Mouse (Mus musculus) cerebellum, adult 2 months (tissue): ENCODE measurements at regions not wholly inside any gene's neighbourhood (a gene's known extent, or its start where the extent isn't known, plus 50 kb on each side); places are given as distances from the start of the nearest gene placed in this dataset.

Source experiments
- DNase-seq, 2 experiments: peaks; one replicate each; pipeline ENCODE4 v3.0.0; 2021
- H3K27ac ChIP-seq: fragments of 200-500 bp; 2 replicates; pipeline ENCODE4 v1.5.1; 2012; ENCODE audit warnings: low read length, control low read depth, inconsistent platforms; ENCODE audit not compliant: insufficient read depth
- H3K27me3 ChIP-seq: fragments of 200-500 bp; 2 replicates; pipeline ENCODE4 v1.6.1; 2012; ENCODE audit warnings: inconsistent platforms, mild to moderate bottlenecking, low read length, moderate library complexity; ENCODE audit not compliant: control insufficient read depth, insufficient read depth
- H3K4me1 ChIP-seq: fragments of 200-500 bp; 2 replicates; pipeline ENCODE4 v1.6.1; 2011; ENCODE audit warnings: low read length; ENCODE audit not compliant: control insufficient read depth, insufficient read depth
- H3K4me3 ChIP-seq: fragments of 200-500 bp; replicated peaks from 2 replicates; pipeline ENCODE3; 2011; ENCODE audit warnings: mild to moderate bottlenecking, low read depth, low read length, control low read depth; ENCODE audit not compliant: insufficient read depth
- CTCF ChIP-seq: fragments of 200-500 bp; IDR thresholded peaks from 2 replicates; pipeline ENCODE4 v1.5.1; 2011; ENCODE audit warnings: low read depth, mild to moderate bottlenecking, control low read depth, low read length, moderate library complexity, borderline replicate concordance; ENCODE audit not compliant: insufficient read depth
- POLR2A ChIP-seq: fragments of 200-500 bp; IDR thresholded peaks from 2 replicates; pipeline ENCODE4 v1.6.1; 2011; ENCODE audit warnings: low read length, control low read depth, borderline replicate concordance; ENCODE audit not compliant: insufficient read depth
- WGBS: fragments of 180-500 bp; shearing (Covaris S2); methylation state at CpG from one replicate; pipeline ENCODE4 v1.1.7; 2018; 5-methylcytosine and 5-hydroxymethylcytosine counted together

DNA sequence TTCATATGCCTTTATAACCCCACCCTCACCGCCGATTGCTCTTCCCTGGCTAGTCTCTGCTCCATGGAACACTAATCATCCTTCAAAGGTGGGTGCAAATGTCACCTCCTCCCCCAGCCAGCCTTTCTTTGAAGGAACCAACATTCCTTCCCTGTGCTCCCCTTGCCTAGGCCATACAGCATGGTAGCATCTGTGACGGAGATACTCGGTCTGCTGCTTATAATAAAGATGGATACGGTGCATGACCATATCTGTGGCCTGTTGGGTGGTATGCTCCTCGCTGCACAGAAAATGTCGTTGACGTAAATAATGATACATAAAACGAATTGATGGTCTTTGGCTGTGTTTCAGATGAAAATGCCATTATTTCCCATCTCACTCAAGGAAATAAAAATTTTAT, 386.4 kb upstream of the Prickle1 start:
- no peaks in the 10 kb centered on the region for H3K4me1 ChIP-seq
- TF ChIP-seq CTCF (no peak), POLR2A (no peak)
- 84% methylated on average over 9 of the region's 9 CpGs for WGBS
- no peak for DNase-seq
- H3K4me3 ChIP-seq: no peak overlapping the region
- no peak overlapping the region for H3K27ac ChIP-seq
- H3K27me3 ChIP-seq: no peaks in the 10 kb centered on the region

DNA sequence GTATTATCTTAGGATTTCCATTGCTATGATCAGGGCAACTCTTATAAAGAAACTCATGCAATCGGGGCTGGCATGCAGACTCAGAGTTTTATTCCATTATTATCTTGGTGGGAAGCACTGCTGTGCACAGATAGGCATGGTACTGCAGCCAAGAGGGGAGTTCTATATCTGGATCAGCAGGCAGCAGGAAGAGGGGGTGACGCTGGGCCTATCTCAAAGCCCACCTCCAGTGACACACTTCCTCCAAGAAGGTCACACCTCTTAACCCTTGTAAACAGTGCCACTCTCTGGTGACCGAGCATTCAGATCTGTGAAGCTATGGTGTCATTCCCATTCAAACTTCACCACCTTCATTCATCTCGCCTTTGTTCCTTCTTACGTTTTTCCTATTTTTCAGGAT, 381.8 kb upstream of the Prickle1 start:
- H3K4me1 ChIP-seq: no peaks in the 10 kb centered on the region
- no peak overlapping the region for H3K27ac ChIP-seq
- WGBS: 64% methylated on average over 5 of the region's 5 CpGs
- no peak overlapping the region for H3K4me3 ChIP-seq
- DNase-seq: no peak
- TF ChIP-seq POLR2A (no peak), CTCF (no peak)
- no peaks in the 10 kb centered on the region for H3K27me3 ChIP-seq

DNA sequence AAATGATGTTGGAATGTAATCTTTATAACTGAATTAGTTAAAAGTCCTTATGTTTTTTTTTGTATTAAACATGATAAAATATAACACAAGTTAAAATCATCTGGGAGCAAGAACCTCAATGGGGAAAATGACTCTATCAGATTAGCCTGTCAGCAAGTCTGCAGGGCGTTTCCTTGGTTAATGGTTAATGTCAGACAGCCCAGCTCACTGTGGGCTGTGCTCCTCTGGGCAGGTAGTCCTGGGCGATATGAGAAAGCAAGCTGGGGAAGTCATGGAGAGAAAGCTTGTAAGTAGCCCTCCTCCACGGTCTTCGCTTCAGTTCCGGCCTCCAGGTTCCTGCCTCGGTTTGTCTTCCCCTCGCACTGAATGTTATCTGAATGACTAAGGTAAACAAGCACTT, 379.0 kb upstream of the Prickle1 start:
- TF ChIP-seq CTCF (no peak), POLR2A (no peak)
- DNase-seq: no peak
- Histone ChIP-seq H3K27me3 (no peaks in the 10 kb centered on the region), H3K27ac (no peak overlapping the region), H3K4me1 (no peaks in the 10 kb centered on the region), H3K4me3 (no peak overlapping the region)
- WGBS: 92% methylated on average over 7 of the region's 7 CpGs

DNA sequence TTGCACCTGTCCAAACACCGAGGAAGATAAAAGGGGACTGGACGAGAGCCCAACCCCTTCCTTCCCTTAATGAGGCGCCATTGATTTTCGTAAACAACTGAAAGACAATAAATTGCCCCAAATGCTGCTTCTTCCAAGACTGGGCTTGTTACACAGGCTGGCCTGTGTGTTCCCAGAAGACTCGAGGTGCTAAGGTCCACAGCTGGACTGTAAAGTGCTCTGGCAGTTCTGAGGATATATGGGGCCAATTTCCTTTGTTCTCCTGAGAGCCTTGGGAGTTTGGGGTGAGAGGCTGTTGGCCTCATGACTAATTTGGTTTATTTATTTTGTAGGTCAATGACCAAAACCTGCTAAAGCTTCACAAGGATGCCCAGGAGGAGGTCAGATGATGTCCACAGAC, 377.3 kb upstream of the Prickle1 start:
- H3K27ac ChIP-seq: no peak overlapping the region
- no peak overlapping the region for H3K4me3 ChIP-seq
- H3K4me1 ChIP-seq: no peaks in the 10 kb centered on the region
- no peak for DNase-seq
- TF ChIP-seq CTCF (no peak), POLR2A (no peak)
- H3K27me3 ChIP-seq: no peaks in the 10 kb centered on the region
- WGBS: 82% methylated on average over 5 of the region's 5 CpGs

DNA sequence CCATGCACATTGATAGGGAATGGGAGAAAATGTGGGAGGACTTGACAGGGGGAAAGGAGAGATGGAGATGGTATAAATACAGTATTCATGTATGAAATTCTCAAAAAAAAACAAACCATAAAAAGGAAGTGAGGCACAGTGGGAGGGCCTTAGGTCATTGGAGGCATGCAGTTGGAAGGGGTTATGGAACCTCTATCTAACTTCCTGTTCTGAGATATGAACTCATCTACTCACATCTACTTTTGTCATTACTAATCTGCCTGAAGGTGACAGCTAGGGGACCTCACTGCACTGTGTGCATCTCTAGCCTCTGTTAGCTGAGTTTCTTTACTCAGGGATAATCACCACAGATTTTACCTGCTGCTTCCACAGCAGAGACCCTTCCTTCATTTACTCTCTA, 366.3 kb upstream of the Prickle1 start:
- Histone ChIP-seq H3K27me3 (no peaks in the 10 kb centered on the region), H3K4me1 (no peaks in the 10 kb centered on the region), H3K27ac (no peak overlapping the region), H3K4me3 (no peak overlapping the region)
- no peak for DNase-seq
- TF ChIP-seq CTCF: no peak
- no peak for TF ChIP-seq POLR2A

DNA sequence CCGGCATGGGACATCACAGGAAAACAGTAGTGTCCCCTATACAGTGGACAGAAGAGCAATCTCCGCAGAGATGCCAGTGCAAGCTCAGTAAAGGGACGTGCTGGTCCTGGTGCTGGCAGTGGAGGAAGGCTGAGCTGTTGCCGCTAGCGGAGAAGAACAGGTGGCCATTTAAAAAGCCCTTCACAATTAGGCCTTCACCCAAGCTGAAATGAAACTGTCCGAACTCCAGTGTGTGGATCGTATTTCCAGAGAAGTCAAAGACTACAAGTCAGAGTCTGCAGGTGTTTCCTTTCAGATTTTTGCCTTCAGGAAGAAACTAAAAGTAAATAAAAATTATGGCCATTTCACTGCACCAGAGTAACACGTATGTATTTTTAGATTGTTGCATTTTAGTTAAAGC, 364.2 kb upstream of the Prickle1 start:
- 18% methylated on average over 8 of the region's 8 CpGs for WGBS
- DNase-seq: peak; percentile 2 to 6
- no peaks in the 10 kb centered on the region for H3K4me1 ChIP-seq
- H3K27ac ChIP-seq: no peak overlapping the region
- H3K4me3 ChIP-seq: no peak overlapping the region
- no peaks in the 10 kb centered on the region for H3K27me3 ChIP-seq
- TF ChIP-seq CTCF (no peak), POLR2A (no peak)

DNA sequence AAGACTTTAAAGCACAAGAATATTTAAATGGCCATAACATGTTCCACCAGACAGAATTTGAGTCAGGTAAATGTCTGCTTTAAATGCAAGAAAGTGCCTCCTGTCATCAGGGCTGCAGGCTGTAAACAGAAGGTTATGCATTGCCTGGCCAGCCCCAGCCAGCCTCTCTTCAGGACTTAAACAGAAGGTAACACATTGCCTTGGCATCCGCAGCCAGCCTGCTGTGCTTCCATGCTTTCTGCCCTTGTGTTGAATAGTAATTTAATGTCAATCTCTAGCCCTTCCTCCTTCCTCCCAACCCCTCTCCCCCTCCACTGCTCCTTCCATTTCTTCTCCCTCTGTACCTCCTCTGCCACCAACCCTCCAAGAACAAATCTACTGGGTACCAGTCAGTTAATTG, 362.4 kb upstream of the Prickle1 start:
- no peaks in the 10 kb centered on the region for H3K4me1 ChIP-seq
- H3K4me3 ChIP-seq: no peak overlapping the region
- 9% methylated on average over 1 of the region's 1 CpGs for WGBS
- peak; percentile 8 to 12 for DNase-seq
- H3K27me3 ChIP-seq: no peaks in the 10 kb centered on the region
- TF ChIP-seq POLR2A (no peak), CTCF (no peak)
- H3K27ac ChIP-seq: no peak overlapping the region

DNA sequence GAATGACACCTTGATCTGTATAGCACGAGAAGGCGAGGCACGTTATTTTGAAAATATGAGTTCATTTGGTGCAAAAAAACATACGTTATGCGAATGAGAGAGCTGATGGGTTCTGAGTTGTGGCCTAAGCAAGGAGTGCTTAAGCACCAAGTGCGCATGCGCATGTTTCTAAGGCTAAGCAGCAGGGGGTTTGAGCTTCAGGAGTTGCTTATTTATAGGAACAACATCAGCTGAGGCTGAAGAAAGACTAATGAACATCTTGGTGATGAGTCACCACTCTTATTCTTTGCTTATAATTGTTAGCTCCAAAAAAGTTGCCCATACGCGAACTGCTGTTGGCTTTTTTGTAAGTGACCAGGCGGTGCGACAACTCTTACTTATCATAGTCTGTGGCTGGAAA, 361.1 kb upstream of the Prickle1 start:
- 98% methylated on average over 11 of the region's 11 CpGs for WGBS
- Histone ChIP-seq H3K4me1 (no peaks in the 10 kb centered on the region), H3K27me3 (no peaks in the 10 kb centered on the region), H3K27ac (no peak overlapping the region), H3K4me3 (no peak overlapping the region)
- TF ChIP-seq CTCF (no peak), POLR2A (no peak)
- no peak for DNase-seq

DNA sequence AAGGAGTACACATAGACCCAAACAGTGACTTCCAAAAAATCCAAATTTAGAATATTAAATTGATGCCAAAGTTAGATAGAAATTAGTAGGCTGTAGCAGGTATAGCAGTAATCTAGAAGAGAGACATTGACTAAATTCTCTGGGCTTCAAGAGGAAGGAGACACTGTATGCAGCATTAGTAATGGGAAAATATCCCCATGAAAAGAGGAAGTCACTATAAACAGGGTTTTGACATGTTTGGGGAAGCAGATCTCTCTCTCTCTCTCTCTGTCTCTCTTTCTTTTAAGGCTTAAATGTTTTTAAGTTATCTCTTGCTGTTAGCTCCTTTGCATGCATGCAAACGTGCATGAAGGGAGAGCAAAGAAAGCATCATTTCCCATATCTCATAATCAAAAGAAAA, 357.9 kb upstream of the Prickle1 start:
- no peak overlapping the region for H3K27ac ChIP-seq
- no peaks in the 10 kb centered on the region for H3K4me1 ChIP-seq
- no peak for DNase-seq
- H3K4me3 ChIP-seq: no peak overlapping the region
- 90% methylated on average over 1 of the region's 1 CpGs for whole genome bisulfite sequencing
- no peaks in the 10 kb centered on the region for H3K27me3 ChIP-seq
- TF ChIP-seq POLR2A (no peak), CTCF (no peak)
